Mouse (Mus musculus) liver, embryonic 14.5 days (tissue): ENCODE data around the gene Surf2. TPM values are rescaled to one million over a fixed set of nuclear protein-coding genes. Genes with fewer than 3 reads are reported as not detected.

Experiments used
- ATAC-seq: fragments of 200-750 bp; cut with Nextera tagmentation; 2 replicates; pipeline ENCODE4 v1.8.0; 2017; ENCODE audit warnings: moderate number of reproducible peaks, mild to moderate bottlenecking, moderate library complexity; ENCODE audit not compliant: insufficient read depth
- DNase-seq, 3 experiments: peaks; one replicate each; pipeline ENCODE4 v3.0.0-alpha.2; 2012 to 2013; ENCODE audit warnings: low read depth in 3 of 3, low spot score in 3 of 3
- H3K27ac ChIP-seq: fragments of 300-500 bp; sonication (generic); 2 replicates; pipeline ENCODE4 v1.5.1; 2014; ENCODE audit warnings: moderate library complexity, mild to moderate bottlenecking, control low read depth, inconsistent platforms
- H3K27me3 ChIP-seq: fragments of 300-500 bp; sonication (generic); 2 replicates; pipeline ENCODE4 v1.6.1; 2014; ENCODE audit warnings: mild to moderate bottlenecking, low read length, moderate library complexity; ENCODE audit not compliant: control insufficient read depth, insufficient read depth
- H3K36me3 ChIP-seq: fragments of 300-500 bp; sonication (generic); replicated peaks from 2 replicates; pipeline ENCODE4 v1.6.1; 2014; ENCODE audit warnings: low read depth; ENCODE audit not compliant: control insufficient read depth, insufficient read depth
- H3K4me1 ChIP-seq, 2 experiments: fragments of 200-500 bp in 1 of 2; fragments of 300-500 bp in 1 of 2; sonication (generic) in 1 of 2; replicated peaks; 2 replicates each; pipeline ENCODE4 v1.6.1; 2012 to 2014; ENCODE audit warnings: antibody characterized with exemption in 1 of 2, inconsistent platforms in 1 of 2, low read length in 1 of 2; ENCODE audit not compliant: control insufficient read depth in 2 of 2, insufficient read depth in 2 of 2
- H3K4me2 ChIP-seq: fragments of 300-500 bp; sonication (generic); 2 replicates; pipeline ENCODE4 v1.6.1; 2014; ENCODE audit warnings: low read depth, mild to moderate bottlenecking, control low read depth, moderate library complexity
- H3K4me3 ChIP-seq, 2 experiments: fragments of 200-500 bp in 1 of 2; fragments of 300-500 bp in 1 of 2; sonication (generic) in 1 of 2; 2 replicates each; pipeline ENCODE4 v1.5.1; 2012 to 2014; ENCODE audit warnings: low read depth in 2 of 2, low read length in 2 of 2, mild to moderate bottlenecking in 2 of 2, control low read depth in 1 of 2, inconsistent platforms in 1 of 2, moderate library complexity in 1 of 2; ENCODE audit not compliant: insufficient read depth in 1 of 2
- H3K9ac ChIP-seq: fragments of 300-500 bp; sonication (generic); replicated peaks from 2 replicates; pipeline ENCODE4 v1.6.1; 2014; ENCODE audit warnings: mild to moderate bottlenecking, control low read depth, moderate library complexity
- H3K9me3 ChIP-seq: fragments of 300-500 bp; sonication (generic); 2 replicates; pipeline ENCODE4 v1.6.1; 2016; ENCODE audit warnings: low read length, mixed read lengths; ENCODE audit not compliant: control insufficient read depth
- CTCF ChIP-seq: IDR thresholded peaks from 2 replicates; pipeline ENCODE4 v1.5.1; 2016; ENCODE audit warnings: antibody characterized with exemption, low read depth, control low read depth
- EP300 ChIP-seq: IDR thresholded peaks from 2 replicates; pipeline ENCODE4 v1.6.1; 2016; ENCODE audit warnings: antibody characterized with exemption, low read depth
- WGBS: fragments of 180-500 bp; shearing (Covaris S2); extraction: QIAGEN DNeasy Blood & Tissue Kit; methylation state at CpG from one replicate; pipeline ENCODE4 v1.1.7; 2014; ENCODE audit not compliant: insufficient replicate concordance; 5-methylcytosine and 5-hydroxymethylcytosine counted together
- polyA plus RNA-seq, 2 experiments: library from polyadenylated mRNA; depleted of rRNA in 1 of 2; stranded (reverse) in 1 of 2; unstranded in 1 of 2; fragments of >200 nt; fragmentation: Nextera tagmentation in 1 of 2; extraction: Ambion mirVana in 1 of 2; gene quantifications; 2 replicates each; pipeline versions ENCODE4 v1.2.1 to v1.2.3; 2012 to 2014

The Surf2 gene
- polyA plus RNA-seq, 2 experiments = 20.0 to 27.2 TPM

GRCm38 (mm10) chr2:26905936-26906335, 10.2 kb upstream of the Surf2 start:
- no peak overlapping the region for H3K4me3 ChIP-seq
- H3K27ac ChIP-seq = no peak overlapping the region
- DNase-seq = no peak
- H3K4me2 ChIP-seq = no peak overlapping the region
- peaks cover 11 to 22% of the 10 kb centered on the region in 2 experiments for H3K4me1 ChIP-seq
- no peaks in the 10 kb centered on the region for H3K9me3 ChIP-seq
- TF ChIP-seq CTCF = no peak
- no peak for TF ChIP-seq EP300
- H3K36me3 ChIP-seq = peaks cover 24% of the 10 kb centered on the region
- 61% methylated on average over 2 of the region's 2 CpGs for WGBS
- no peaks in the 10 kb centered on the region for H3K27me3 ChIP-seq
- no peak overlapping the region for H3K9ac ChIP-seq
- no peak for ATAC-seq

DNA sequence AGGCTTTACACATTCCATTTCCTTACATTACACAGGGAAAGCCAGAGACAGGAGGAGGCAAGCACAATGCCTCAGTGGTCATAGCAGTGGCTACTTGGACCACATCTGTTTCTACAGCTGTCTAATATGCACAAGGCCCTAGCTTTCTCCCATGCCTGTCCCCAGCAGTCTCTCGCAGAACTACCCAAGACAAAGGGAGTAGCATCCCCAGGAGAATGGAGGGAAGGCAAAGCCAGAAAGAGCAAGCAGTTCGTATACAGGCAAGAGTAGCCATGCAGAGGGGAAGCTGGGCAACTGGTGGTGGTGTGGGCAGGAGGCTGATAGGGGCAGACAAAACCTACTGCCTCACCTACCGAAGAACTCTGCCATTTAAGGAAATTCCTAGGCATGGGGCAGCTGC, 9.7 kb upstream of the Surf2 start:
- TF ChIP-seq EP300 (no peak), CTCF (no peak)

GRCm38 (mm10) chr2:26907109-26907508, 9.1 kb upstream of the Surf2 start:
- Histone ChIP-seq H3K4me3 (no peak overlapping the region), H3K27me3 (no peaks in the 10 kb centered on the region), H3K9me3 (no peaks in the 10 kb centered on the region), H3K27ac (no peak overlapping the region), H3K36me3 (peaks cover 33% of the 10 kb centered on the region), H3K4me2 (no peak overlapping the region), H3K9ac (no peak overlapping the region), H3K4me1 (peaks cover 9 to 15% of the 10 kb centered on the region in 2 experiments)
- 51% methylated on average over 4 of the region's 4 CpGs for WGBS
- no peak for DNase-seq
- no peak for ATAC-seq
- peak; percentile 92 for TF ChIP-seq CTCF
- TF ChIP-seq EP300 = no peak

More for the DNA sequence above, 9.7 kb upstream of the Surf2 start:
- Histone ChIP-seq H3K4me3 (no peak overlapping the region), H3K9me3 (no peaks in the 10 kb centered on the region), H3K27ac (no peak overlapping the region), H3K27me3 (no peaks in the 10 kb centered on the region), H3K36me3 (peaks cover 26% of the 10 kb centered on the region), H3K4me1 (peaks cover 8 to 20% of the 10 kb centered on the region in 2 experiments), H3K9ac (no peak overlapping the region), H3K4me2 (no peak overlapping the region)
- ATAC-seq (no peak), DNase-seq (no peak)
- 78% methylated on average over 3 of the region's 3 CpGs for WGBS

- H3K4me2 ChIP-seq = peak overlapping the region; percentile 97
- peaks cover 12 to 13% of the 10 kb centered on the region in 2 experiments for H3K4me1 ChIP-seq
- H3K9me3 ChIP-seq = no peaks in the 10 kb centered on the region
- no peaks in the 10 kb centered on the region for H3K27me3 ChIP-seq
- no peak overlapping the region for H3K27ac ChIP-seq
- TF ChIP-seq EP300 (no peak), CTCF (no peak)
- peak overlapping the region; percentile 80 to 92 for H3K4me3 ChIP-seq
- 55% methylated on average over 18 of the region's 18 CpGs for WGBS
- peaks cover 50% of the 10 kb centered on the region for H3K36me3 ChIP-seq
- DNase-seq = no peak
- peak overlapping the region; percentile 74 for H3K9ac ChIP-seq
- ATAC-seq = no peak
Measured at GRCm38 (mm10) chr2:26908710-26909386, 7.3 kb upstream of the Surf2 start.

- Histone ChIP-seq H3K4me1 (peaks cover 12% of the 10 kb centered on the region in 2 experiments), H3K4me3 (peak overlapping the region; percentile 80 to 92), H3K36me3 (peaks cover 56% of the 10 kb centered on the region), H3K27ac (peak overlapping the region; percentile 87), H3K9me3 (no peaks in the 10 kb centered on the region), H3K9ac (peak overlapping the region; percentile 74), H3K27me3 (no peaks in the 10 kb centered on the region), H3K4me2 (peak overlapping the region; percentile 97)
- ATAC-seq = no peak
- TF ChIP-seq CTCF (peak; percentile 45), EP300 (no peak)
- DNase-seq = no peak
Measured at GRCm38 (mm10) chr2:26909387-26909784, 6.8 kb upstream of the Surf2 start.
